Mouse (Mus musculus) cerebellum, adult 9-11 months (tissue): ENCODE measurements around the gene Rnaset2a.
"Not testable (repeated sequence)": the region's sequence is repeated elsewhere in the genome, so short reads cannot be mapped to it uniquely, and the experiment has no call there.

Source experiments
- DNase-seq: peaks from one replicate; pipeline ENCODE4 v3.0.0; 2022

The Rnaset2a gene

DNA sequence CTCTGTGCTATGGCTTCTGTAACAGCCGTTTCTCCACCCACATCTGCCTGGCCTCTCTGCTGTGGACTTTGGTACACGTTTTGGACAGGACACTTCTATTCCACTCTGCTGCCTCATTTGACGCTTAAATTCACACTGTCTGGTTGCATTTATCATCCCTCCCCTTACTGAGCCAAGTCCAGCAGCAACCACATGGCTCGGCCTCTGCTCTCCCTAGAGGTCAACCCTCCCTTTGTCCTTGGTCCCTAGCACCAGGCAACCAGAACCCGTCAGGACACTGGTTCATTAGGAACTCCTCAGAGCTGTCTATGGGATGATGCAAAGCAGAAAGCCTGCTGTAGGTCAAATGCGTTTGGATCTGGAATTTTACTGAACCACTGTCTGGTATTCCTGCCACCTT lies 17.0 kb downstream of the Rnaset2a start:
- DNase-seq, result not testable (repeated sequence)

DNA sequence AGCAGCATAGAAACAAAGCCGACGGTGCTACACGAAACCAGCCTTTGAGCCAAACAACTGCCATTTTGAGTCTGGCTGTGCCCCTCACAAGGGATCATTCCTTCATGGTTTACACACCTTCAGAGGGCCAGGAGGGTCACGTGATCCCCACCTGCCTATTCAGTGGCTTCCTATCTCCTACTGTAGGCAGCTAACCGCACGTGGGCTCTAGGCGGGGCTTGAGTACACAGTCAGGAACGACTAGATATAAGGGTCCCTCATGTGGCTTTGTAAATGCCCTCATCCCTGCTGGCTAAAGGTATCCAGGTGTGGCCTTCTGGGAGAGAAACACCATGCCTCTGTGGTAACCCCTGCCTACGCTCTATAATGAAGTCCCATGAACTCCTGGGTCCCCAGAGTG lies 18.3 kb downstream of the Rnaset2a start:
- DNase-seq, result peak; percentile 24

DNA sequence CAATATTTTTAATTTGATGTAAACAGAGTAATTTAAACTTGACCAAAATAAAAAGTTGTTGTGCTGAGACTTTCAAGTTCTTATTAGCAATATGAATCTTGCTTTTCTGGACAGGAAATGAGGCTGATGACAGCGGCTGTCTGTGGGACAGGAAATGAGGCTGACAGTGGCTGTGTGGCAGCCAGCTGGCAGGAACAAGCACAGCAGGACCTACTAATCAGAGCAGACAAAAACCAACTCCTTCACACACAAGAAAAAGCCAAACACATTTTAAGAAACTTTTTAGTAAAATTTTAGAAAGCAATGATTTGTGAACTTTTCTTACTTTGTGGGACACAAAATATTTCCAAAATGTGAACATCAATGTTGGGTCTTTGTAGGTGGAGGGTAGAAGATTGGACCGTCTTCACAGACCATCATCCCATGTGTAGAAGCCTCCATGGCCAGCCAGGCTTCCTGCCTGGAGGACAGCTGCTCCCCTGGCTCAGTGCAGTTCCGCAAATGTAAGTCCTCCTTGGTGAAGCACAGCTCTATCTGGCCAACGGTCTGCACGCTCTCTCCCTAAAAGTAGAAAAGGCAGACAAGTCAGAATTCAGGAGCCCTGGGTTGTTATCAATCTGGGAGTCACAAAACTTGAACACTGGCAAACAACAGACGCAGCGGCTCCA lies 19.4 kb downstream of the Rnaset2a start:
- DNase-seq, result peak; percentile 27

- not testable (repeated sequence) for DNase-seq
These were observed 23.3 kb downstream of the Rnaset2a start for GRCm38 (mm10) chr17:8124586-8124985.

DNA sequence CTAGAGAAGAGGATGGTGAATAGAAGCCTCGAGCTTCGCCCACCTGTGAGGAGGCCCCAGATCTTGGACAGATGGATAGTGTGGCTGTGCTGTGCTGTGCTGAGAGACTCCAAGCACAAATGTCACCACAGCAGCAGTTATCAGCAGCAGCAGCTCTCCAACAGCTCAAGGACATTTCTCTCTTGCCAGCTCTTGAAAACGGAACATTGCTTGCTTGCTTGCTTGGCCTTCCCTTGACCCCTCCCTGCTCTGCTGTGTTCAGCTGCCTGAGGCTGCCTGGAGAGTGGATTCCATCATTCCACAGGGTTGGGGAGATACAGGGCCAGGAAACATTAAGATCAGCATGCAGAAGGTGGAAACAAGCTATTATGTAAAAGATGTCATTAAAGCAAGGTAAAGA lies 24.9 kb downstream of the Rnaset2a start:
- not testable (repeated sequence) for DNase-seq

GRCm38 (mm10) chr17:8116928-8117327 lies 31.0 kb downstream of the Rnaset2a start:
- not testable (repeated sequence) for DNase-seq

DNA sequence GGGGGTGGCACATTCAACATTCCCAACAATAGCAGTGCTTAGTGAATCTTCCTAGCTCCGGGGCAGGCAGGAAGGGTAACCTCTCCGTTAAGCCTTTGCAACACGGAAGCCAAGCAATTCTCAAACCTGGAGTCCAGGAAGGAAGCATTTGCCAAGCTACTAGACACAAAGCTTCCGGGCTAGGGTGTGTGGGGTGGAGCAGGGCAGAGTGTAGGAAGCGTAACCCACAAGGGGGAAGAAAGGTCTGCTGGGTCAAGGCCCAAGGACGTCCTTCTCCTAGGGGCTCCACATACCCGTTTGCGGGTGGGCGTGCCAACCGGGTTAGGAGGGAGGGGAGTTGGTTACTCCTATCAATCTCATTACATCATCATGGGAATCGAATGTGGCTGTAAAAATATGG lies 31.5 kb downstream of the Rnaset2a start:
- not testable (repeated sequence) for DNase-seq

- not testable (repeated sequence) for DNase-seq
These were observed 35.7 kb downstream of the Rnaset2a start for GRCm38 (mm10) chr17:8112199-8112598.

DNA sequence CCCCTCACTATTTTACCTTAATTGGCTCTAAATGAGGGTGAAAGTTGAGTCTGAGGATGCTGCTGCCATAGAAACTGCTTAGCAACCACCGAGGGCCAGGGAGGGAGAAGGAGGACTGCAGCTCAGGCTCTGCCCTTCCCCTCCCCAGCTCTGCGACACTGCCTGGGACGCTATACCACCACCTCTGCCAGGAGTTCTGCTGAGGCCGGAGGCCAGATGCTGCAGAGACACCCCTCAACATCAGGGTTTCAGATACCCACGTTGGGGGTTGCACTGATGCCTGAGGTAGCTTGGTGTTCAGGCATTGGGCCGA lies 46.6 kb downstream of the Rnaset2a start:
- DNase-seq, result not testable (repeated sequence)

GRCm38 (mm10) chr17:8100405-8101296 lies 47.2 kb downstream of the Rnaset2a start:
- not testable (repeated sequence) for DNase-seq

DNA sequence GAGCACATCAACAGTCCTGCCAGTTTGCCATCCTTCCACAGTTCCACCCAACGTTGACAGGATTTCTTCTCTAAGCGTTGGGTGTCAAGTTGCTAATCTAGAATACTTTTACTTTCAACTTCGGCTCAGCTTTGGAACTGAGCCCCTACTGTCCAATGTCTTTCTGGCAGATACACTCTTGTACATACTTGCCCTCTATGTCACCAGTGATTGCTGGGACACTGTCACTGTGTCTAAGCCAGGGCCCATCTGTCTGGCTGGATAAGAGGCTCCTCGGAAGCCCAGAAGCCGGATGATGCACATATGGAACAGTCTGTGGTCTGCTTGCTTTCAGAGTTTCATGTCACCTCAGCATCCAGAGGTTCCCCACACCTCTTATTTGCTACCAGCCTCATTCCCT lies 51.7 kb downstream of the Rnaset2a start:
- not testable (repeated sequence) for DNase-seq

DNA sequence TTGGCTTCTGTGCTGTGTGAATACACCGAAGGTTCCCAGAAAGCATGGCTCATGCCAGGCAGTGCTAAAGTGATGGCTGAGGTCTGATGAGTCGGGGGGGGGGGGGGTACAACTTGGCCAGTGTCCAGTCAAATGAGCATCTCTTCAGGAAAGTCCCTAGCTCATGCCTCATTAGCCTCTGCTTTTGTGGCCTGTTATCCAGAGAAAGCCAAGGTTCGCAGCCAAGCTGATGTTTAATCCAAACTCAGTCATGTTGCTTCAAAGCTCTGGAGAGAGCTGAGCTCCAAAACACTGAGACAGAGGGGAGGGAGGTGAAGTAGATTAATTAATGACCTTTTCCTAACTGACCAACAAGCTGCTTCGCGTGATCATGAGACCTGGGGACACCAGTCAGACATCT lies 52.2 kb downstream of the Rnaset2a start:
- not testable (repeated sequence) for DNase-seq

DNA sequence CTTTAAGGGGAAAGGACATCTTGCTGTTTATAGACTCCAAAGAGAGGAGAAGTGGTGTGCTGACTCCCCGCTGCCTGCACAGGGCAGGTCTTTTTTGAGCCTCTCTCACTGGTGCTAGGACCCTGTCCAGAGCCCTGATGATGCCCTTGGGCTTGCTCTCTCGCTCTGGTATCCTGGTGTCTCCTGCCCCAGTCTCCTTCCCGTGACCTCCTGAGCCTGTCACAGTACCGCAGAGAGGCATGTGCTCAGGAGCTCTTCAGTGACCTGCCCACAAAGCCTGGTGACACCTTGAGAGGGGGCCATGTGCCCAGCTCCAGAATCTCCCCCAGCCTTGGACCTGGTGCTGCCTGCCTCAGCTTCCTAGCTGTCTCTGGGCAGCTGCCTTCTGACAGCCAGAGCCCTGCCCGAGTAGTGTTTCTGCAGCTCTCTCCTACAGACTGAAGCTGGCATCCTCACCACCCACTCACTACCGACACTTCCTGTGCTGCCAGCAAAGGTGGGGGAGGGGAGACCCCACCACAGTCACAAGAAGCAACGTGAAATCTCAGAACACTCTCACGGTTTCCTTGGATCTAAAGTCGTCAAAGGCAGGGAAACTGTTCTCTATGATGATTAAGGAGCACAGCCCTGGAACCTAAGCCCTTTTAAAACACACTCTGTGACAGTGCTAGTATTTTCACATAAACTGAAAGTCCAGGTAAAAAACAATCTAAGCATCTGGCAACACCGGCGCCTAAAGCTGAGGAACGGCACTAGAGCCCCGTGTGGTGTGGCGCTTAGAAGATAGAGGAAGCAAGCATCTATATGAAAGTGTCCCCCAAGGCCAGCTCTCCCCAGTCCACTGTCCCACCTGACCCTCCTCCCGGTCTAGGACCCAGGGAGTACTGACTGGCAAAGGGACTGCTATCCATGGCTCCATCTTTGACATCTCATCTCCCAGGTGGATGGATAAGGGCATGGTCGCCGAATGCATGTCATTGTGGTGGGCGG lies 55.1 kb downstream of the Rnaset2a start:
- DNase-seq, result not testable (repeated sequence)

DNA sequence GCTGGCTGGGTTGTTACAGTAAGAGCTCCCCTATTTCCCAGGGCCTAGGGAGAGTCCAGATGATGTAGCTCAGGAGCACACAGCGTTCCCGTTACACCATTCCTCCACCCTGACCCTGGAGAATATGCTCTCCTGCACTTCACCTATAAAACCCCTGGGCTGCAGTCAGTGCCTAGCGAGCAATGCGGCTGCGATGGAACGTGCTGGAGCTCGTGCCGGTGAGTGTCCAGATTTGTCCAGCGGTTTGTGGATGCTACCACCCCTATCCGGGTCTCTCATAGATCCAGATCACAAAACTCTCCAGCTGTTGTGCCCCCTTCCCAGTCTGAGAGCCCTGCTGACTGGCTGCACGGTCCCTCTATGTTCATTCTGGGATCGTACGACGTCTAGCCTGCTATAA lies 56.6 kb downstream of the Rnaset2a start:
- not testable (repeated sequence) for DNase-seq

GRCm38 (mm10) chr17:8069847-8070246 lies 78.0 kb downstream of the Rnaset2a start:
- DNase-seq, result not testable (repeated sequence)
